Mouse (Mus musculus) embryonic facial prominence, embryonic 13.5 days (tissue): Measurements from ENCODE around the gene Foxd1. TPM values are rescaled to one million over a fixed set of nuclear protein-coding genes. Genes with fewer than 3 reads are reported as not detected.
A peak's percentile ranks its signal among the peaks of the same experiment; 100 is the strongest.

Experiments used
- ATAC-seq: fragments of 200-750 bp; cut with Nextera tagmentation; 2 replicates; pipeline ENCODE4 v1.8.0; 2017; ENCODE audit warnings: low read depth; ENCODE audit not compliant: insufficient number of reproducible peaks, insufficient read depth, low FRiP score, low TSS enrichment
- H3K27ac ChIP-seq: fragments of 300-500 bp; sonication (generic); 2 replicates; pipeline ENCODE4 v1.5.1; 2015; ENCODE audit warnings: moderate library complexity, mild to moderate bottlenecking, inconsistent platforms
- H3K27me3 ChIP-seq: fragments of 300-500 bp; sonication (generic); 2 replicates; pipeline ENCODE4 v1.6.1; 2015; ENCODE audit warnings: mild to moderate bottlenecking, inconsistent platforms
- H3K36me3 ChIP-seq: fragments of 300-500 bp; sonication (generic); 2 replicates; pipeline ENCODE4 v1.6.1; 2015; ENCODE audit warnings: mild to moderate bottlenecking, inconsistent platforms
- H3K4me1 ChIP-seq: fragments of 300-500 bp; sonication (generic); 2 replicates; pipeline ENCODE4 v1.6.1; 2015; ENCODE audit warnings: inconsistent platforms
- H3K4me2 ChIP-seq: fragments of 300-500 bp; sonication (generic); 2 replicates; pipeline ENCODE4 v1.6.1; 2015; ENCODE audit warnings: moderate library complexity, mild to moderate bottlenecking, inconsistent platforms
- H3K4me3 ChIP-seq: fragments of 300-500 bp; sonication (generic); 2 replicates; pipeline ENCODE4 v1.5.1; 2015; ENCODE audit warnings: mild to moderate bottlenecking, inconsistent platforms
- H3K9ac ChIP-seq: fragments of 300-500 bp; sonication (generic); 2 replicates; pipeline ENCODE4 v1.6.1; 2015; ENCODE audit warnings: mild to moderate bottlenecking, inconsistent platforms
- H3K9me3 ChIP-seq: fragments of 300-500 bp; sonication (generic); 2 replicates; pipeline ENCODE4 v1.6.1; 2016; ENCODE audit warnings: inconsistent platforms
- WGBS: fragments of 180-500 bp; shearing (Covaris S2); methylation state at CpG from one replicate; pipeline ENCODE4 v1.1.7; 2015; ENCODE audit warnings: mixed read lengths; 5-methylcytosine and 5-hydroxymethylcytosine counted together
- polyA plus RNA-seq: library from polyadenylated mRNA; unstranded; fragments of >200 nt; fragmentation: Nextera tagmentation; extraction: Ambion mirVana; gene quantifications from 2 replicates; pipeline ENCODE4 v1.2.1, GENCODE M21; 2015

Gene Foxd1
- polyA plus RNA-seq: 3.5 and 3.9 TPM in 2 replicates

- H3K27ac ChIP-seq: peak within 1 kb of the TSS; percentile 78
- peak; percentile 89 for ATAC-seq
- peak within 1 kb of the TSS; percentile 64 for H3K4me3 ChIP-seq
- peak within 1 kb of the TSS; percentile 81 for H3K4me2 ChIP-seq
- WGBS: under 1% methylated on average over 74 of the region's 76 CpGs
- H3K4me1 ChIP-seq: peaks cover 26% of the 10 kb centered on the region
- H3K9me3 ChIP-seq: no peaks in the 10 kb centered on the region
- H3K9ac ChIP-seq: peak within 1 kb of the TSS; percentile 82
- H3K27me3 ChIP-seq: peaks cover 89% of the 10 kb centered on the region
- no peaks in the 10 kb centered on the region for H3K36me3 ChIP-seq
These were observed at the start of gene Foxd1 for GRCm38 (mm10) chr13:98354090-98354801. Gene Foxd1 (plus strand): TSS chr13:98354242.

- H3K27ac ChIP-seq: no peak overlapping the region
These were observed 48.8 kb upstream of the Foxd1 start for GRCm38 (mm10) chr13:98305257-98305656.

GRCm38 (mm10) chr13:98306393-98306792 lies 47.6 kb upstream of the Foxd1 start:
- ATAC-seq: no peak
- 41% methylated on average over 5 of the region's 5 CpGs for WGBS
- no peak overlapping the region for H3K27ac ChIP-seq

More at GRCm38 (mm10) chr13:98305257-98305656, 48.8 kb upstream of the Foxd1 start:
- no peaks in the 10 kb centered on the region for H3K9me3 ChIP-seq
- no peak overlapping the region for H3K4me3 ChIP-seq
- no peak overlapping the region for H3K4me2 ChIP-seq
- H3K4me1 ChIP-seq: peaks cover 3% of the 10 kb centered on the region; the same call in 1 of the 2 replicates
- ATAC-seq: no peak
- no peaks in the 10 kb centered on the region for H3K27me3 ChIP-seq
- 90% methylated on average over 9 of the region's 9 CpGs for WGBS
- peaks cover 23% of the 10 kb centered on the region for H3K36me3 ChIP-seq
- no peak overlapping the region for H3K9ac ChIP-seq

GRCm38 (mm10) chr13:98306852-98307475 lies 47.1 kb upstream of the Foxd1 start:
- Histone ChIP-seq H3K9ac (0 out of 2 replicates have a peak overlapping the region, but pooled peaks have one; percentile 27), H3K27me3 (no peaks in the 10 kb centered on the region), H3K4me1 (peaks cover 3% of the 10 kb centered on the region; the same call in 1 of the 2 replicates), H3K27ac (peak overlapping the region; percentile 55; the same call in 1 of the 2 replicates), H3K9me3 (no peaks in the 10 kb centered on the region), H3K4me2 (no peak overlapping the region), H3K4me3 (no peak overlapping the region), H3K36me3 (peaks cover 40% of the 10 kb centered on the region)
- ATAC-seq: no peak
- WGBS: 45% methylated on average over 14 of the region's 14 CpGs

More at GRCm38 (mm10) chr13:98306393-98306792, 47.6 kb upstream of the Foxd1 start:
- H3K36me3 ChIP-seq: peaks cover 35% of the 10 kb centered on the region
- no peaks in the 10 kb centered on the region for H3K9me3 ChIP-seq
- peaks cover 3% of the 10 kb centered on the region; the same call in 1 of the 2 replicates for H3K4me1 ChIP-seq
- H3K27me3 ChIP-seq: no peaks in the 10 kb centered on the region
- no peak overlapping the region for H3K9ac ChIP-seq
- H3K4me2 ChIP-seq: no peak overlapping the region
- H3K4me3 ChIP-seq: no peak overlapping the region

- WGBS: 82% methylated on average over 5 of the region's 5 CpGs
- H3K27ac ChIP-seq: no peak overlapping the region
- H3K4me2 ChIP-seq: no peak overlapping the region
- no peak overlapping the region for H3K4me3 ChIP-seq
- no peak overlapping the region for H3K9ac ChIP-seq
- no peak for ATAC-seq
- no peaks in the 10 kb centered on the region for H3K27me3 ChIP-seq
- H3K9me3 ChIP-seq: no peaks in the 10 kb centered on the region
- peaks cover 49% of the 10 kb centered on the region for H3K36me3 ChIP-seq
- H3K4me1 ChIP-seq: peaks cover 3% of the 10 kb centered on the region; the same call in 1 of the 2 replicates
These were observed 46.0 kb upstream of the Foxd1 start for GRCm38 (mm10) chr13:98308004-98308403.

- Histone ChIP-seq H3K27ac (no peak overlapping the region), H3K4me2 (no peak overlapping the region), H3K4me3 (no peak overlapping the region), H3K4me1 (peaks cover 4% of the 10 kb centered on the region; the same call in 1 of the 2 replicates), H3K9me3 (no peaks in the 10 kb centered on the region), H3K9ac (no peak overlapping the region), H3K27me3 (no peaks in the 10 kb centered on the region), H3K36me3 (peaks cover 56% of the 10 kb centered on the region)
- 66% methylated on average over 4 of the region's 4 CpGs for WGBS
- no peak for ATAC-seq
These were observed 45.3 kb upstream of the Foxd1 start for GRCm38 (mm10) chr13:98308724-98309123.

GRCm38 (mm10) chr13:98311597-98311996 lies 42.4 kb upstream of the Foxd1 start:
- H3K27ac ChIP-seq: no peak overlapping the region
- no peak for ATAC-seq
- no peaks in the 10 kb centered on the region for H3K9me3 ChIP-seq
- H3K9ac ChIP-seq: no peak overlapping the region
- no peak overlapping the region for H3K4me2 ChIP-seq
- peaks cover 63% of the 10 kb centered on the region for H3K36me3 ChIP-seq
- no peak overlapping the region for H3K4me3 ChIP-seq
- 91% methylated on average over 5 of the region's 5 CpGs for WGBS
- peaks cover 17% of the 10 kb centered on the region for H3K4me1 ChIP-seq
- H3K27me3 ChIP-seq: no peaks in the 10 kb centered on the region

DNA sequence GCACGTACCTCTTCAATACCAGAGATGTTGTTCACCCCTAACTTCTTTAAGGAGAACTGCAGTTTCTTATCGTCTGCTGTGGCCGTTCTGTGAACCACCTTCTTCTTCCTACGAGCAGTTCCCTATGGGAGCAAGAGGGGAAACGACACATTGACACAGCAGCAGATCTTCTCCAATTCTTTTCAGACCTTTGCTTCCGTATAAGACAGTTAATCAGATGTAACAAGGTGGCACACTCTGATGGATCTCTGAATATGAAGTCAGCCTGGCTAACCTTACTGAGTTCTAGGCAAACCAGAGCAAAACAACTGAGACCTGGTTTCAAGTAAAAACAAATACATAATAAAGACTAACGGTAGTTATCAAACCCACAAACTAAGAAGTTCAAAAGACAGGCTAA lies 40.4 kb upstream of the Foxd1 start:
- Histone ChIP-seq H3K4me3 (no peak overlapping the region), H3K27ac (no peak overlapping the region), H3K36me3 (peaks cover 53% of the 10 kb centered on the region), H3K4me2 (no peak overlapping the region), H3K27me3 (no peaks in the 10 kb centered on the region), H3K9me3 (no peaks in the 10 kb centered on the region), H3K9ac (no peak overlapping the region), H3K4me1 (peaks cover 17% of the 10 kb centered on the region)
- WGBS: 82% methylated on average over 7 of the region's 7 CpGs
- ATAC-seq: no peak

DNA sequence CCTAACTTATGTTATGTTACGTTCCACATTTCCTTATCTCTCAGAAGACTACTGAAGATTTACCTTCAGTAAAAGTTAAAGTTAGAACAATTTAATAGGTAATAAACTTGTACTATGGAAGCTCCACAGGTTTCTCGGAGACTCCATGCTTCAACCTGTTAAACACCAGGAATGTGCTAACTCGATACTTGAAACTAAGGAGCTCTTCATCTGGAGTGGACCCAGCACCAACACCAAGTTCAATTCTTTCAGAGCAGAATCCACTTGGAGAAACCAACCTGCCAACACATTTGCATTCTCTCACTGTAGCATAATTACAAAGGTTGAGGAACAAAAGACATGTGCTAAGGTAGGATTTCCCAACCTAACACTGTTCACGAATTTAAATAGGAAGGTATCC lies 38.9 kb upstream of the Foxd1 start:
- 65% methylated on average over 4 of the region's 4 CpGs for WGBS
- H3K27ac ChIP-seq: no peak overlapping the region
- H3K36me3 ChIP-seq: peaks cover 41% of the 10 kb centered on the region
- no peak for ATAC-seq
- peak overlapping the region; percentile 96 for H3K4me3 ChIP-seq
- H3K9ac ChIP-seq: no peak overlapping the region
- peak overlapping the region; percentile 76 for H3K4me2 ChIP-seq
- H3K4me1 ChIP-seq: peaks cover 17% of the 10 kb centered on the region
- no peaks in the 10 kb centered on the region for H3K27me3 ChIP-seq
- H3K9me3 ChIP-seq: no peaks in the 10 kb centered on the region

GRCm38 (mm10) chr13:98316140-98316479 lies 37.9 kb upstream of the Foxd1 start:
- Histone ChIP-seq H3K4me1 (peaks cover 17% of the 10 kb centered on the region), H3K9me3 (no peaks in the 10 kb centered on the region), H3K4me2 (peak overlapping the region; percentile 76), H3K36me3 (peaks cover 31% of the 10 kb centered on the region), H3K4me3 (peak overlapping the region; percentile 96), H3K9ac (peak overlapping the region; percentile 98), H3K27me3 (no peaks in the 10 kb centered on the region), H3K27ac (peak overlapping the region; percentile 93)
- WGBS: under 1% methylated on average over 16 of the region's 17 CpGs
- no peak for ATAC-seq

DNA sequence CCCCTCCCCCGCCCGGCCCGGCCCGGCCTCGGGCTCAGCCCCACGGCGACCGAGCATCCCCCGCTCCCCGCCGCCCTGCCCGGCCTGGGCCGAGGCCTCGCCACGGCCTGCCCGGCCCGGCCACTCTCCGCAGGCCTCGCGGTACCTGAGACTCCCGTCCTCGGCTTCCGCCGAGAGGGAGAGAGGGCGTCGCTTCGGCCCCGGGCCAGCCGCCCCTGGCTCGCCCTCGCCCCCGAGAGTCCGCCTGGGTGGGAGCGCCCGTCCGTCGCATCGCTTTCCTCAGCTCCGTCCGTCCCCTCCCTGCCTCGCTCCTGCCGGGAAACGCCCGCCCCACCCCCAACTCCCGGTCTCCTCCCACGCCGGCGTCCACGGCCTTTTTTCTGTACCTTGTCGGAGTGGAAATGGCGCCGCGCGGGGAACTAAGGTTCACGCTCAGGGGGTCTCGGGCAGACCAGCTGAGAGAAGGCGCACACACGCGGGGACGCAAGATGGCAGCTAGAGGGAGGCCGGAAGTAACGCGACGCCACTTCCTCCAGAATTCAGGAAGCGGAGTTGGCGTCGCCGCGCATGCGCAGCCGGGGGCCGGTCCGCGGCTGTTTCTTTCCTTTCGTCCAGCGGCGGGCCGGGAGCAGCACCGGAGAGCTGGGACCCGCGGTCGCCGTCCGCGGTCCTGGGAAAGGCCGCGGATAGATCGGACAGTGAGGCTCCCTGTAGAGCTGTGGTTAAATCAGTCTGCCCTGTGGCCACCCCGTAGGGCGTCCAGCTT lies 37.4 kb upstream of the Foxd1 start, which contains the start of gene Btf3:
Gene Btf3, minus strand, starts transcription at position 527 of the 766 bp plus-strand sequence.
- peak within 1 kb of the TSS; percentile 76 for H3K4me2 ChIP-seq
- peak within 1 kb of the TSS; percentile 98 for H3K9ac ChIP-seq
- H3K4me1 ChIP-seq: peaks cover 17% of the 10 kb centered on the region
- H3K9me3 ChIP-seq: no peaks in the 10 kb centered on the region
- peaks cover 26% of the 10 kb centered on the region for H3K36me3 ChIP-seq
- WGBS: under 1% methylated on average over 90 of the region's 90 CpGs
- peak; percentile 81 for ATAC-seq
- H3K27me3 ChIP-seq: no peaks in the 10 kb centered on the region
- H3K27ac ChIP-seq: peak within 1 kb of the TSS; percentile 93
- peak within 1 kb of the TSS; percentile 96 for H3K4me3 ChIP-seq
